Mouse (Mus musculus) intestine, postnatal 0 days (tissue): ENCODE data around the gene Wnt2. TPM values are rescaled to one million over a fixed set of nuclear protein-coding genes. Genes with fewer than 3 reads are reported as not detected.

ENCODE experiments used
- ATAC-seq: fragments of 200-750 bp; cut with Nextera tagmentation; 2 replicates; pipeline ENCODE4 v1.8.0; 2017; ENCODE audit warnings: mild to moderate bottlenecking, moderate TSS enrichment, moderate library complexity
- H3K27ac ChIP-seq: fragments of 300-500 bp; sonication (generic); 2 replicates; pipeline ENCODE4 v1.5.1; 2014; ENCODE audit warnings: mild to moderate bottlenecking, low read depth, low read length, moderate library complexity
- H3K27me3 ChIP-seq: fragments of 300-500 bp; sonication (generic); replicated peaks from 2 replicates; pipeline ENCODE4 v1.6.1; 2014; ENCODE audit warnings: low read length, mixed read lengths; ENCODE audit not compliant: control insufficient read depth, insufficient read depth
- H3K36me3 ChIP-seq: fragments of 300-500 bp; sonication (generic); 2 replicates; pipeline ENCODE4 v1.6.1; 2014; ENCODE audit warnings: mild to moderate bottlenecking, moderate library complexity; ENCODE audit not compliant: control insufficient read depth, insufficient read depth
- H3K4me1 ChIP-seq: fragments of 300-500 bp; sonication (generic); replicated peaks from 2 replicates; pipeline ENCODE4 v1.6.1; 2014; ENCODE audit warnings: antibody characterized with exemption, low read length, mixed read lengths; ENCODE audit not compliant: control insufficient read depth, insufficient read depth
- H3K4me2 ChIP-seq: fragments of 300-500 bp; sonication (generic); replicated peaks from 2 replicates; pipeline ENCODE4 v1.6.1; 2014; ENCODE audit warnings: low read depth, mild to moderate bottlenecking, moderate library complexity
- H3K4me3 ChIP-seq: fragments of 300-500 bp; sonication (generic); 2 replicates; pipeline ENCODE4 v1.5.1; 2014; ENCODE audit warnings: low read depth, low read length
- H3K9ac ChIP-seq: fragments of 300-500 bp; sonication (generic); 2 replicates; pipeline ENCODE4 v1.6.1; 2014; ENCODE audit warnings: mild to moderate bottlenecking, low read depth, low read length
- H3K9me3 ChIP-seq: fragments of 300-500 bp; sonication (generic); 2 replicates; pipeline ENCODE4 v1.6.1; 2016; ENCODE audit warnings: mixed run types; ENCODE audit not compliant: control insufficient read depth
- CTCF ChIP-seq: sonication (generic); IDR thresholded peaks from 2 replicates; pipeline ENCODE4 v1.5.1; 2016; ENCODE audit warnings: low read depth, mild to moderate bottlenecking, control low read depth, antibody characterized with exemption, moderate library complexity
- WGBS: fragments of 180-500 bp; shearing (Covaris S2); extraction: QIAGEN DNeasy Blood & Tissue Kit; methylation state at CpG from one replicate; pipeline ENCODE4 v1.1.7; 2014; 5-methylcytosine and 5-hydroxymethylcytosine counted together
- polyA plus RNA-seq: library from polyadenylated mRNA; unstranded; fragments of >200 nt; fragmentation: Nextera tagmentation; extraction: Ambion mirVana; gene quantifications from 2 replicates; pipeline ENCODE4 v1.2.1, GENCODE M21; 2015

Gene Wnt2
- polyA plus RNA-seq, 1 experiment from 2014 or later, result 0.57 TPM

DNA sequence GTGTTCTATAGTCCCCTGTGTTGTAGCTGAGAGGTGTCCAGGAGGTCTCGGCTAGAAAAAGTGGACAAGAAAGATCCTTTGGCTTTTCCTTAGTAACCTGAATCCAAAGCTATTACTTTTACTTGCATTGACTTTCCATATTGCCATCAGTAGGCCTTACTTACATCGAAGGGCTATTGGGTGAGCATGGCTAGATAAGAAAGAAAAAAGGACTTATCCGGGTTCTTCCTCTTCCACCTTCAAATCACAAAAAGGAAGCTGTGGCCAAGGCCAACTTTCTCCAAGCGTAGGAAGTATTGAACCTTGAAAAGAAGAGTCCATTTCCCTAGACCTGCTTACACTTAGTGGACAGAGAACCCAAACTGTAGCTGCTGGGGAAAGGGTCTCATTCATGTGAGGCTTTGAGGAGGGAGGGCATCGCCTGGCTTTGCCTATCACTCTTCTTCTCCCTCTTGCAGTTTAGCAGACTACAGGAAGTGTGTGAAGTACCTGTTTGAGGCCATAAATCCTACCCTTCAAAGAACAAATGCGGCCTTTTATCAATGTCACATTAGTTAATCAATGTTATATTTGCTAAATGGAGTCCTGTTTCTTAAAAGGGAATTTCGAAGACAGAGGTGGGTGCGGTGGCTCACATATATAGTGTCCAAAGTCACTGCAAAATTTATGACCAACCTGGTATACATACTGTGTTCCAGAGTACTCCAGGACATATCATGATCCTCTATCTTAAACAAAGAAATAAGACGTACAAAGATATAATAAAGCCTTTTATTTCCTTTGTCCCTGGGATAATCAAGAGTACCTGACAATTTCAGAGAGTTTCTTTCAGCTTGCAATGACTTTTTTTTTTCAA, 40.0 kb downstream of the Wnt2 start:
- WGBS, result 50% methylated on average over 9 of the region's 9 CpGs
- Histone ChIP-seq H3K4me1 (no peaks in the 10 kb centered on the region), H3K36me3 (no peaks in the 10 kb centered on the region), H3K4me2 (no peak overlapping the region), H3K4me3 (no peak overlapping the region), H3K9me3 (no peaks in the 10 kb centered on the region), H3K9ac (no peak overlapping the region), H3K27ac (no peak overlapping the region), H3K27me3 (no peaks in the 10 kb centered on the region)
- ATAC-seq, result peak; percentile 81
- no peak for TF ChIP-seq CTCF

DNA sequence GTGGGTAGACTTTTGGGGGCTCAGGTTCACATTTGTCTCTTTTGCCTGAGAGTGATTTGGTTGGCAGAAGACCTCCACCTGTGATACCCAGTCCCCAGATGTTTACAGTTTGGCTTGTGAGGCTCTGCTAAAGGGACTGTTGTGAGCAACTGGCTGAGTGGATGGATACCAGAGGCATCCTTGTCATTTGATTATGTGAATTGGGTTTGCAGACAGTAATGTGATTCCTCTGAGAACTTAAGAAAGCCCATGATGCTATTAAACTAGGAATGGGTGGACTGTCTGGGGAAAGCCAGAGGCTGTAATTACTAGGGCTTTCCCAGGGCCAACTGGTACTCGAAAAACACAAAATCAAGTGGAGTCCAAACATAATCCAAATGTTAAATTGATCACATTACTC, 51.0 kb downstream of the Wnt2 start:
- Histone ChIP-seq H3K4me2 (no peak overlapping the region), H3K4me3 (no peak overlapping the region), H3K27ac (no peak overlapping the region), H3K9ac (no peak overlapping the region), H3K9me3 (no peaks in the 10 kb centered on the region), H3K27me3 (no peaks in the 10 kb centered on the region), H3K36me3 (no peaks in the 10 kb centered on the region), H3K4me1 (no peaks in the 10 kb centered on the region)
- no peak for ATAC-seq
- 73% methylated on average over 1 of the region's 1 CpGs for WGBS
- no peak for TF ChIP-seq CTCF

GRCm38 (mm10) chr6:17978881-17979280, 51.5 kb downstream of the Wnt2 start:
- Histone ChIP-seq H3K36me3 (no peaks in the 10 kb centered on the region), H3K27ac (no peak overlapping the region), H3K9me3 (no peaks in the 10 kb centered on the region), H3K9ac (no peak overlapping the region), H3K4me3 (no peak overlapping the region), H3K4me1 (no peaks in the 10 kb centered on the region), H3K4me2 (no peak overlapping the region), H3K27me3 (no peaks in the 10 kb centered on the region)
- ATAC-seq, result no peak
- no peak for TF ChIP-seq CTCF
- WGBS, result 83% methylated on average over 3 of the region's 3 CpGs

DNA sequence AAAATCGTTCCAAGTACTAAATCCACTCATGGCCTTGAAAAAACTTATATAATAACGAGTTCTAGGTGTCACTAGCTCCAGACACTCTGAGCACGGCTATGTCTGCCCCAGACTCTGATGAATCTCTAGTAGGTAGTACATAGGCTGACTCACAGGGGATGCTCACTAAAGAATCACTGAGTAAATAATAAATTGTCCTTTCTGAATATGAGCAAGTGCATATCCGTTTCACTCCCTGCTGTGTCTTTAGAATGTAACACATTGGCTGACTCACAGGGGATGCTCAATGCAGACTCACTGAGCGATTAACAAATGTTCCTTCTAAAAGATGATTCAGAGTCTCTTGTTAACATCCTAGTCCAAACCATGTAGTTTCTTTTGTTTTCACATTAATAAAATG, 52.1 kb downstream of the Wnt2 start:
- no peak overlapping the region for H3K9ac ChIP-seq
- no peaks in the 10 kb centered on the region for H3K36me3 ChIP-seq
- H3K27ac ChIP-seq, result no peak overlapping the region
- no peaks in the 10 kb centered on the region for H3K27me3 ChIP-seq
- no peak overlapping the region for H3K4me3 ChIP-seq
- H3K9me3 ChIP-seq, result no peaks in the 10 kb centered on the region
- H3K4me1 ChIP-seq, result no peaks in the 10 kb centered on the region
- H3K4me2 ChIP-seq, result no peak overlapping the region
- TF ChIP-seq CTCF, result no peak
- 77% methylated on average over 5 of the region's 5 CpGs for WGBS
- ATAC-seq, result no peak

- Histone ChIP-seq H3K36me3 (no peaks in the 10 kb centered on the region), H3K9me3 (no peaks in the 10 kb centered on the region), H3K9ac (no peak overlapping the region), H3K27ac (no peak overlapping the region), H3K27me3 (no peaks in the 10 kb centered on the region), H3K4me2 (no peak overlapping the region), H3K4me3 (no peak overlapping the region), H3K4me1 (no peaks in the 10 kb centered on the region)
- ATAC-seq, result no peak
- no peak for TF ChIP-seq CTCF
- WGBS, result 51% methylated on average over 1 of the region's 1 CpGs
Observed at GRCm38 (mm10) chr6:17977165-17977564, 53.2 kb downstream of the Wnt2 start.

GRCm38 (mm10) chr6:17974416-17974815, 56.0 kb downstream of the Wnt2 start:
- H3K9ac ChIP-seq, result no peak overlapping the region
- H3K27ac ChIP-seq, result no peak overlapping the region
- WGBS, result 80% methylated on average over 3 of the region's 3 CpGs
- H3K27me3 ChIP-seq, result no peaks in the 10 kb centered on the region
- no peaks in the 10 kb centered on the region for H3K36me3 ChIP-seq
- ATAC-seq, result no peak
- no peak for TF ChIP-seq CTCF
- no peaks in the 10 kb centered on the region for H3K9me3 ChIP-seq
- no peaks in the 10 kb centered on the region for H3K4me1 ChIP-seq
- no peak overlapping the region for H3K4me3 ChIP-seq
- H3K4me2 ChIP-seq, result no peak overlapping the region
